Mouse (Mus musculus) heart, postnatal 0 days (tissue): ENCODE measurements around the gene Foxn3.

ENCODE experiments used
- CTCF ChIP-seq: IDR thresholded peaks from 2 replicates; pipeline ENCODE4 v1.5.1; 2016; ENCODE audit warnings: antibody characterized with exemption, control low read depth, low read depth
- EP300 ChIP-seq: IDR thresholded peaks from 2 replicates; pipeline ENCODE4 v1.6.1; 2016; ENCODE audit warnings: antibody characterized with exemption, low read depth

- TF ChIP-seq CTCF, result no peak
- no peak for TF ChIP-seq EP300
These were observed 346.2 kb downstream of the Foxn3 start for GRCm38 (mm10) chr12:99217145-99217698.
